Mouse (Mus musculus): ENCODE data around the gene Ctsf. TPM values are rescaled to one million over a fixed set of nuclear protein-coding genes. Genes with fewer than 3 reads are reported as not detected.

Ctsf gene
- total RNA-seq, 1 experiment from 2014 or later = 261 TPM

Other genes with a start within 250 kb of the Ctsf start
- 6.1 and 7.6 TPM in 2 replicates for gene Lrfn4, start 239.5 kb upstream of the Ctsf start, total RNA-seq (2021)
- gene Rce1, start 229.5 kb upstream of the Ctsf start, total RNA-seq (2021) = 26.1 and 28.6 TPM in 2 replicates
- not detected in 2 replicates for gene Gm960, start 156.5 kb upstream of the Ctsf start, total RNA-seq (2021)
- 3.3 and 5.9 TPM in 2 replicates for gene Sptbn2, start 144.0 kb upstream of the Ctsf start, total RNA-seq (2021)
- gene Rbm4b, start 98.6 kb upstream of the Ctsf start, total RNA-seq (2021) = 13.1 and 15.2 TPM in 2 replicates
- gene Rbm4, start 61.2 kb upstream of the Ctsf start, total RNA-seq (2021) = 57.2 and 60.3 TPM in 2 replicates
- 23.1 and 30.8 TPM in 2 replicates for gene Gm21992, start 43.5 kb upstream of the Ctsf start, total RNA-seq (2021)
- 43.5 and 45.4 TPM in 2 replicates for gene Rbm14, start 43.5 kb upstream of the Ctsf start, total RNA-seq (2021)
- gene Ccs, start 15.8 kb upstream of the Ctsf start, total RNA-seq (2021) = 107 and 116 TPM in 2 replicates
- gene Ccdc87, start 15.8 kb upstream of the Ctsf start, total RNA-seq (2021) = 0.19 TPM in 2 replicates
- 0.67 and 1.4 TPM in 2 replicates for gene Actn3, start 22.8 kb downstream of the Ctsf start, total RNA-seq (2021)
- 15.1 and 17.2 TPM in 2 replicates for gene Zdhhc24, start 23.5 kb downstream of the Ctsf start, total RNA-seq (2021)
- 10.3 and 11.0 TPM in 2 replicates for gene Bbs1, start 51.5 kb downstream of the Ctsf start, total RNA-seq (2021)
- 69.2 and 87.7 TPM in 2 replicates for gene Dpp3, start 73.2 kb downstream of the Ctsf start, total RNA-seq (2021)
- 5.3 and 5.6 TPM in 2 replicates for gene Peli3, start 88.0 kb downstream of the Ctsf start, total RNA-seq (2021)
- 68.2 and 70.3 TPM in 2 replicates for gene Mrpl11, start 107.0 kb downstream of the Ctsf start, total RNA-seq (2021)
- gene Npas4, start 135.2 kb downstream of the Ctsf start, total RNA-seq (2021) = 0.26 TPM in 2 replicates
- gene Slc29a2, start 168.7 kb downstream of the Ctsf start, total RNA-seq (2021) = 2.3 and 4.4 TPM in 2 replicates
- gene B4gat1, start 183.7 kb downstream of the Ctsf start, total RNA-seq (2021) = 28.2 and 29.4 TPM in 2 replicates
- gene AC124502.3, start 183.8 kb downstream of the Ctsf start, total RNA-seq (2021) = 0.56 and 1.5 TPM in 2 replicates
- 23.9 and 26.3 TPM in 2 replicates for gene Brms1, start 186.2 kb downstream of the Ctsf start, total RNA-seq (2021)
- 3.0 and 3.9 TPM in 2 replicates for gene Rin1, start 195.4 kb downstream of the Ctsf start, total RNA-seq (2021)
- gene Cd248, start 212.9 kb downstream of the Ctsf start, total RNA-seq (2021) = 17.3 and 21.0 TPM in 2 replicates
- gene Tmem151a, start 230.4 kb downstream of the Ctsf start, total RNA-seq (2021) = 2.0 and 2.5 TPM in 2 replicates
- gene Yif1a, start 233.4 kb downstream of the Ctsf start, total RNA-seq (2021) = 80.4 and 84.7 TPM in 2 replicates
- gene Cnih2, start 243.4 kb downstream of the Ctsf start, total RNA-seq (2021) = 3.1 and 3.9 TPM in 2 replicates

Measured in adrenal gland, postnatal 14 days (tissue).